Mouse (Mus musculus) heart, postnatal 25 days (tissue): ENCODE measurements around the gene Plxdc1. TPM values are rescaled to one million over a fixed set of nuclear protein-coding genes. Genes with fewer than 3 reads are reported as not detected.

Experiments
- DNase-seq: peaks from one replicate; pipeline ENCODE4 v3.0.0; 2022; ENCODE audit warnings: low spot score
- intact Hi-C: fragments of 180-260 bp; cut with DNase I; formaldehyde crosslinking; loops from one replicate; pipeline ENCODE4 v1.15.1; 2025
- total RNA-seq, 2 experiments: library from RNA; stranded (reverse); gene quantifications; 2 replicates each; pipeline ENCODE4 v1.2.3; 2021

Plxdc1 gene
- total RNA-seq, 2 experiments from 2014 or later: 5.4 to 6.0 TPM

DNA sequence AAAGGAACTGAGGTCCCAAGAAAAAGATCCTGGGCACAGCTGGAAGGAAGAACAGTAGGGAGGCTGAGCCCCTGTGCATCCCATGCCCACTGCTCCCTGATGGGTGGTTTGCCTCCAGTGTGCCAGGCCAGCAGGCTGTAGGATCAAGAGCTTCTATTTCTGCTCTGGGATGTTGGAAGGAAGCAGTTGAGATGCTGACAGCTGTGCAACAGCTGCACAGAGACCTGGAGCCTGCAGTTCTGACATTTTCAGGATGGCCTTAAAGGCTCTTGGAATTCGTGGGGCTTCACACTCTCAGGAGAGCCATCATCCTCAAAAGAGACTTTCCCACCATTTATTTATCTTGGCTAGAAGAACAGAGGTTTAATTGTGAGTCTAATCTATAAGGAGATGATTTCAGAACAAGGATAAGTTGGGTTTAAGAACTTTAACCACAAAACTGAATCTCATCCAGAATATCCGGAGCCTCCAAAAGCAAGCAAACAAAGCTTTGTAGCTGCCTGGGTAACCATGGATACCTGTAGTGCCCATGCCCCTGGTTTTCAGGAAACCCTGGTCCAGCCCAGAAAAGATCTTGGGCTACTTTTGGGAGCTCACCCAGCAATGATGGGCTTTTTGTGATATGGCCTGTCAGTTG lies 48.7 kb downstream of the Plxdc1 start:
- DNase-seq: no peak
- intact Hi-C loops: loop anchor here (2.0 kb wide), 1 partner anchor 47 kb away; no protein-coding TSS in a partner anchor

DNA sequence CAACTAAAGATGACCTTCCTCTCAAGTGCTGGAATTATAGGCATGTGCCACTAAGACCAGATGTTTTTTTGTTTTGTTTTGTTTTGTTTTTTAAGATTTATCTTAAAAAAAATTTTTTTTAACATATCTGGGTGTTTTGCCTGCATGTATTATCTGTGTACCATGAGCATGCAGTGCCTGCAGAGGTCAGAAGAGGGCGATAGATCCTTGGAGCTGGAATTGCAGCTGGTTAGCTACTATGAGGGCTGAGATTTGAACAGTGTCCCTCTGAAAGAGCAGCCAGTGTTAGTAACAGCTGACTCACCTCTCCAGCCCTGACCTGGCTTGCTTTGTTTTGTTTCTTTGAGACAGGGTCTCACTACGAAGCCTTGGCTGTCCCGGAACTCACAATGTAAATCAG lies 49.5 kb downstream of the Plxdc1 start:
- DNase-seq: no peak
- intact Hi-C loops: no loop called here

DNA sequence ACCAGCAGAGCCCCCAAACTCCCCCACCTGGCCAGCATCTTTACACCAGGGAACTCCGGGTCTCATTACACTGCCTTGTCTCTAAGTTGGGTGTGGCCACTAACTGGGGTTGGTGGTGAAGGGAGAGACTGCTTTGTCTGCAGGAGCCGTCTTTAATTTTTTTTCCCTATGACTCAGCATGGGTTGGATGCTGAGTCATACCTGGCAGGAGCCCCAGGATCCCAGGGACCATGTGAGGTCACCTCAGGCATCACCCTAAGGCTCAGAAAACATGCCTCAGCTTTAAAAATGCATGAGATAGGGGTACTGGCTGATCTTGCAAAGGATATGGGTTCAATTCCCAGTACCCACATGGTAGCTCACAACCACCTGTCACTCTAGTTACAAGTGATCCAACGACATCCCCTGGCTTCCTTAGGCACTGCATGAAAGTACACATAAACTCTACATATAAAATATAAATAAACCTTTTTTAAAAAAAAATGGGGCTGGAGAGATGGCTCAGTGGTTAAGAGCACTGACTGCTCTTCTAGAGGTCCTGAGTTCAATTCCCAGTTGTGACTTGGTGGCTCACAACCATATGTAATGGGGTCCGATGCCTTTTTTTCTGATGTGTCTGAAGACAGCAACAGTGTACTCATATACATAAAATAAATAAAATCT lies 50.2 kb downstream of the Plxdc1 start:
- intact Hi-C loops: no loop called here
- no peak for DNase-seq

DNA sequence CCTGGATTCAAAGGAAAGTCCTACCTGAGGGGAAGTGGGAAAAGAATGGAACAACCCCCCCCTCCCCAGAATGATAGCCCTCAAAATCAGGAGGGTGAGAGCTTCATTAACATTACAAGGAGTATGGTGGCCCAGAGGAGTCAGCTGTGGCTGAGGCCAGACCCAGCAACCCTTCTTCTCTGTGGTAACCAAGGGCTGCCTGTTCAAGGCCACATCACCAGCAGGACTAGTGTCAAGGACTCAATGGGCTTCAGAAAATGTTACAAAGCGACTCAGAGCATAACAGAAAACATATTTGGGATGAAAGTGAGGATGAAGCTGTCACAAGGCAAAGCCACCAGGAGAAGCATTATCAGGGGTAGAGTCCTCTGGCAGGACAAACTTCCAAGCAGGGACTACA lies 52.7 kb downstream of the Plxdc1 start:
- intact Hi-C loops: no loop called here
- no peak for DNase-seq

DNA sequence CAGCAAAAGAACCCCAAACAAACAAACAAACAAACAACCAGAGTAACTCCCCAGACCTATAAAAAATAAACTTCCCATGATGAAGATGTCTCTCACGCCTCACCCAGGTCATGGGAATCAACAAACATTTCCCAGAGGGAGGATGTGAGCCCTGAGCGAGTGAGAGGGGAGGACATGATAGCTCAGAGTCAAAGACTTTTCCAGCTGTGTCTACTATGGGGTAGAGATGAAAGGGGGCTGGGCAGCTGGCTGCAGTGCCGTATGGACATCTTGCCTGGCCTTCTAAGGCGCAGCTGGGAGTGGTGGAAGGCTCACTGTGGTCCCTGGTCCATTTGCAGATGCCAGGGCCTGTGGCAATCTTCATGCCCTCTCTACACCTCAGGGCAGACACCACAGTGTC lies 57.3 kb downstream of the Plxdc1 start:
- no peak for DNase-seq
- intact Hi-C loops: no loop called here

DNA sequence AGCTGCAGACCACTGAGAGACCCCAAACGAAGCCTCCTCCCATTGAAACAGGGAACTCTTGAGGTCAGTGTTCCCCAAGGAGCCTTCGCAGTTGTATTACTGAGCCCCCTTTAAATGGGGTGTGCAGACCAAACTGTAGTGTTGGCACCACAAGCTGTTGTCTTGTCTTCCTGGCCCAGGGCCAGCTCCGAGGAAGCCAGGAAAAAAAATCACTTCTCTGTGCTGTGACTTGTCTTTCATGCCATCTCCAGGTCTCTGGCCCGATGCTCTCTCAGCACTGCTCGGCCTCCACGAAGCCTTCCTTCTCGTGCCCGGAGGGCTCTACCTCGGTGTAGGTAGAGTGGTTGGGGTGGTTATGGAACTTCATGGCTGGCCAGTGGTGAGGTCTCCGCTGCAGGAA lies 62.0 kb downstream of the Plxdc1 start:
- intact Hi-C loops: no loop called here
- no peak for DNase-seq

DNA sequence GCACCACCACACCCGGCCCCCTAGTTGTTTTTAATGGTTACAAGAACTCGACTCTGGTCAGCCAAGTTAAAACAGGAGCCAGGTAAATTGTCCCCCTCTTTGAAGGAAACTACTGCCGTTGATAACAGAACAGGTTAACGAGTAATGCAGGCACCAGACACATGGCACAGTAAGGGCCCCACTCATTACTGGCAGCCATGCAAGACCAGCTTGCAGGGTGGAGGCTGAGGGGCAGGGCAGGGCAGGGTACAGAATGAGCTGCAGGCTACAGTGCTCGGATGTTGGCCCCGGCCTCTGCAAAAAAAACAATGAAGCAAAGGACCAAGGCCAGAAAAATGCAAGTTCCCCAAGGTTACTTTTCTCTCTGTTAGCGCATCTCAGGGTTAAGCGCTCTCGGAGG lies 62.6 kb downstream of the Plxdc1 start:
- DNase-seq: no peak
- intact Hi-C loops: no loop called here

DNA sequence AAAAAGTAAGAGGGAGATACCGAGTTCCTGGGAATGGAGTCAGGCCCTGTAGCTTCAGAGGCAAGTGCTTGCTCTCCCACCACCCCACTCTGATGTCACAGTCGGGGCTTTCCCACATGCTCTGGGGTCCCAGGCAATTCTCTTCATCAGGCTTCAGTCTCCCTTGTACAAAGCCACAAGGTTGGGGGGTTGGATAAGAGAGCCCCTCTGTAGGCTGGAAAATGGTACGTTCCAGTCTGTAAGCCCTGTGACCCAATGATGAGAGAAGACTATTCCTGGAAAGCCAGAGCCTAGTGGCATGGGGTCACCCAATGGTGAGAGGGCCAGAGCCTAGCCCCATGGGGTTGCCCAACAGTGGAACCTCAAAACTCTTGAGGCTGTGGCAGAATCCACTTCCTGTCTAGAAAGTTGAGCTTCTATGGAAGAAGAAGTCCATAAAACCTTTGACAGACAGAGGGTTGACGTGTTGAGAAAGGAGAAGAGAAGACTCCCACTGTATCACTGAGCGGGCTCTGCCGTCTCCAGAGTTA lies 70.2 kb downstream of the Plxdc1 start:
- intact Hi-C loops: no loop called here
- no peak for DNase-seq

DNA sequence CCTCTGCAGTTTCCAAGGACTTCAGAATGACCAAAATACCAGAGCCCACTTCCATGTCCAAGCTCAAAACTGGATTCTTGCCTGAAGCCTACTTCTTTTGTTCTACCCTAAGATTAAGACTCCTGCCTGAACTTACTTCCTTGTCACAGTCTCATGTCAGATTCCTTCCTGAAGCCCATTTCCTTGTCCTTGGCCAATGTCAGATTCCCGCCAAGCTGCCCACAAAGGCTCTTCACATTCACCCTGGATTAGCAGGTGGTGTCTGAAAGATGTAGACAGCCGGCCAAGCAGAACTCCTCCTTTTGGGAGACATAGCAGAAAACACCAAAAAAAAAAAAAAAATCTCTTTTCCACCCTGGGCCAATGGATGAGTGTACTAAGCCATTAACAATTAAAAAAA lies 70.8 kb downstream of the Plxdc1 start:
- DNase-seq: no peak
- intact Hi-C loops: no loop called here

DNA sequence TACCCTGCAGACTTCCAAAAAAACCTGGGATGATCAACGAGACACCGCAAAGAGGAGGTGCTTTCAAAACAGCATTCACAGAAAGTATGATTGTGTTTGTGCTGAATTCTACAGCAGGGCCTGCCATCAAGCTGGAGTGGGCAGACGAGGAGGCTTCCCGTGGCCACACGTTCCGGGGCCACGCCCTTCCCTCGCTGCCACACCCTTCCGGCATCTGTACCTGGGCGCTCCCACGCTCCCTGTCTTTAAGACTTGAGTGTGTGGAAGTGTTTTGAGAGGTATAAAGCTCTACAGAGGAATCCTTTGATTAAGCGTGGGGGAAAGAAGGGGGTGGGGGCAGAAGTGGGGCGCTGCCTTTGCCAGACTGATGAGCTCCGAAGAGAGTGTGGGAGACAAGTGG lies 73.1 kb downstream of the Plxdc1 start:
- intact Hi-C loops: no loop called here
- no peak for DNase-seq

DNA sequence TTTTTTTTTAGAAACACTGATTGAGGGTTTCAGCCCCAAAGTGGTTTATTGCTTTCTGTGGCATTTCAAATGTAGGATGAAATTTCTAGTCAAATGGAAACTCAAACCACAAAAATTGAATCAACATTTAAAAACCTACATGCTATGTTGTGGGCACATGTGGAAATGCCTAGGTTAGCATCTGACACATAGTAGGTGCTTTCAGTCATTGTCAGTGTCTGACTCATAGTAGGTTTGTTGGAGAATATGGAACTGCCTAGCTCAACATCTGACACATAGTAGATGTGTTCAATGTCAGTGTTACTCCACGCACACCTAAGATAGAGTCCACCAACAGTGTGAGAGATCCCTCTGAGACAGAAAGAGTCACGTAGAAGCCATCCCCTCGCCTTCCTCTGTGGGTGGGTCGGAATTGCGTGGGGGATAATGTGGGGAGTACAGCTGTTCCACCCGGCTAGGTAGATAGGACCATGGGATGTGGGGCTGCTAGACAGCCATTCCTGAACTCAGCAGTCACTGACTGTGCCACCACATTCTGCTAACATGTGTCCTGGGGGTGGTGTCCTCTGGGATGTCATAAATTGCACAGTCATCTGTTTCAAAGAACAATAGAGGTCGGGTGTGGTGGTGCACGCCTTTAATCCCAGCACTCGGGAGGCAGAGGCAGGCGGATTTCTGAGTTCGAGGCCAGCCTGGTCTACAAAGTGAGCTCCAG lies 77.5 kb downstream of the Plxdc1 start:
- intact Hi-C loops: no loop called here
- DNase-seq: no peak

DNA sequence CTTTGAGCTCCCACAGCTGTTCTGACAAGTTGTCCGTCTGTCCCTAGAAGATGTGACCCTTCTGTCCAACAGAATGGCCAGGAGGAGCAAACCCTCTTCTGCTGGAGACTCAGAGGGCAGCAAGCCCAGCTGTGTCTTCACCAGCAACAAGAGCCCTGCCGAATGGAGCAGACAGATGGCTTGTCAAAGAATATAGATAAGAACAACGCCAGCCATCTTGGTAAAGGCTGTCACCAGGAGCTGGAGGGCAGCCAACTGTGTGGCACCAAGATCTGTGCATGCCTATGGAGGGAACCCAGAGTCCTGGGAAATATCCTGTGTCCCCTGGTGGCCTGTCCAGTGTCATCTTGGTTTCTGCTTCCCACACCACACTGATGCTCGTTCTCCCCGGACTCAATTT lies 78.3 kb downstream of the Plxdc1 start:
- DNase-seq: no peak
- intact Hi-C loops: no loop called here

DNA sequence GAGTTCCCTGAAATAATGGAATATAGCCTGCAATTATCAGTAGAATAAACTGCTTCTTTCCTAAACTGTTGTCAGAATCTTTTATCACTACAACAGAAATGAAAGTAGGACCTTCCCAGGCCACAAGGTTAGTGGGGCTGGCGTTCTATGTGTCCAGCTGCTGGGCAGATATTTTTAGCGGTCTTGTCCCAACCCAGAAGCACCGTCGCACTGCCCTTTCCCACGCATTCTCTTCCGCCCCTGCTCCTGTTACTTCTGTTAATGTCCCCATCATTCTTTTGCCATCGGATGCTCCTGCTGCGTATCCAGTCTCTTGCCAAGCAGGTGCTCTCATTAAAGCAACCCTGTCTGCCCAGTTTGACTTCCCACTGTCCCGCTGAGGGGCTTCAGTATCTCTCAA lies 79.3 kb downstream of the Plxdc1 start:
- DNase-seq: no peak
- intact Hi-C loops: no loop called here

DNA sequence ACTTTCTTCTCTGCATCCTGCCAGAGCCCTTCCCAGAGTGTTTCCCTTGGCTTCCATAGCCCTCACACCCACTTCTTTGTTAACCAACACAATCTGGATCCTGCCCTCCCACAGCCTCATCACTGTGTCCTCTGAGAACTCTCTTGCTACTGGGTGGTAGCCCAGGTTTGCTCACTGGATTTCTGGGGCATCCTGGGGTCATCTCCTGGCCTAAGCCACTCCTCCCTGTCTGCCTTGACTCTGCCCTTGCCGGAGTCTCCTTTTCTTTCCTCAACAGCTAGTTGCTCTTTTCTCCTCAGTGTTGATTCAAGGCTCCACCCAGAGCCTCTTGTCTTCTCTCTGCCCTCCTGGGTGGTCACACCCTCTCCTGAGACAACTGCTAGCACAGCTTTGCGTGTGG lies 80.3 kb downstream of the Plxdc1 start:
- intact Hi-C loops: no loop called here

DNA sequence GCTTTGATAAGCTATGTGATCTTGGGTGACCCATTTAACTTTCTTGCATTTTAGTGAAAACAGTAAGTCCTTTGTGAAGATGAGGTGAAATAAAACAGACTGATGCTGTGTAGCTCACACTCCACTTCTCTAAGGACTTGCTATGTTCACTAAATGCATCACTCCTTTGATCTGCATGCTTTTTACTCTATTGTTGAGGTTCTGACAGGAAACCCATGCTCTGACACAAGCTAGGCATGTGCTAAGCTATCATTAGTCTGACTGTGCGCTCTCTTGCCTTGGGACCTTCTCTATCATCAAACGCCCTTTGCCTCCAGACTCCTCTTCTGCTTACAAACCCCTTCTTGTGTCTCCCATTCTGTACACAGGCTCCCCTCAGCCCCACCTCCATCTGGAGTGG lies 80.7 kb downstream of the Plxdc1 start:
- intact Hi-C loops: no loop called here
- DNase-seq: no peak

More for the DNA sequence above, 80.3 kb downstream of the Plxdc1 start:
- DNase-seq: no peak

DNA sequence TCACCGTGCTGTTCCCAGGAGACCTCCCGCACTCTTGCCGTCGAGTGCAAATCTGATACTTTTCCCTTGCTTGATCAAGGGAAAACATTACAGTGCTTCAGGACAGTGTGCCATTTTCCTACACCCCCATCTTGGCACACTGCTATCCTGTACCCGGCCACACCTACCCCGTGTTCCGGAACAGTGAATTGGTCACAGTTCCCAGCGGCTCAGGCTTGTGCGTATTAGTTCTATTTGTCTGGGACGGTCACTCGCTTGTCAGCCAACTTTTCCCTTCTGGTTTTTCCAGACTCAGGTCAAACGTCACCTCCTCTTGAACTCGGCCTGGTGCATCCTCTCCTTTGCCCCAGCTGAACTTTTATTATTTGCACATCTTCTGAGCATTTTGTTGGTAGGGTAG lies 81.4 kb downstream of the Plxdc1 start:
- intact Hi-C loops: no loop called here
- no peak for DNase-seq

DNA sequence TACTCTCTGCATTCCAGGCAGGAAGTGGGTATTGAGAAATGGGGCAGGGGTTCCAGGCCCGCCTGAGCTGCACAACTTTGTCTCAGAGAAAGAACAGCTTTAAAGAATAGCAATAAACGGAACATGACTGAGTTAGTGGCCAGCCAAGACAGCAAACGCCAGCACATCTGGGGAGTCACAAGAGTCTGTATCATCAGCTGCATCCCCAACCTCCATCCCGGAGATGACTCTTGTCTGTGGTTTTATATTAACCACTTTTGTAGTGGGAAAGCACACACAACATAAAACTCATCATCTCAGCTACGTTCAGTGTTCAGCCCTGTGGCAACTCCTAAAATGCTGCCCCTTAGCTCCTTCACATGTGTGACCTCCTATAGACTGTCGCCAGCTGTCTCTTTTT lies 84.4 kb downstream of the Plxdc1 start:
- no peak for DNase-seq
- intact Hi-C loops: no loop called here

DNA sequence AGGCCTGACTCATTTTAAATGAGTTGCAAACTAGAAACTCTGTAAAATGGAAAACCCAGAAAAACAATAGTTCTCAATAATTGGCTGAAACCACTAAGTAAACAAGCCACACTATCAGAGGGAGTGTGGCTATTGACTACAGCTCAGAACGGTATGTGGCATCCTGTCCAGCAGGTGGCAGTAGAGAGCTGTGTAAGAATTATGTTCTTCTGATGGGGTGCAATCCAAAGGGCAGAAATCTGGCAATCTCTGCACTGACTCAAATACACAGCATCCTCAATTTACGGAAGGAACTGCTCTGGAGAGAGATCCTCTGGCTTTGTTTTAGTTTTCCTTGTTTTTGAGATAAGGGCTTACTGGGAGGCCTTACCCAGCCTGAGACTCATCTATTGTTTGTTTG lies 86.4 kb downstream of the Plxdc1 start:
- intact Hi-C loops: loop anchor here (1.0 to 5.0 kb wide), 3 partner anchors 87 to 175 kb away; no protein-coding TSS in a partner anchor
- peak; percentile 78 for DNase-seq

DNA sequence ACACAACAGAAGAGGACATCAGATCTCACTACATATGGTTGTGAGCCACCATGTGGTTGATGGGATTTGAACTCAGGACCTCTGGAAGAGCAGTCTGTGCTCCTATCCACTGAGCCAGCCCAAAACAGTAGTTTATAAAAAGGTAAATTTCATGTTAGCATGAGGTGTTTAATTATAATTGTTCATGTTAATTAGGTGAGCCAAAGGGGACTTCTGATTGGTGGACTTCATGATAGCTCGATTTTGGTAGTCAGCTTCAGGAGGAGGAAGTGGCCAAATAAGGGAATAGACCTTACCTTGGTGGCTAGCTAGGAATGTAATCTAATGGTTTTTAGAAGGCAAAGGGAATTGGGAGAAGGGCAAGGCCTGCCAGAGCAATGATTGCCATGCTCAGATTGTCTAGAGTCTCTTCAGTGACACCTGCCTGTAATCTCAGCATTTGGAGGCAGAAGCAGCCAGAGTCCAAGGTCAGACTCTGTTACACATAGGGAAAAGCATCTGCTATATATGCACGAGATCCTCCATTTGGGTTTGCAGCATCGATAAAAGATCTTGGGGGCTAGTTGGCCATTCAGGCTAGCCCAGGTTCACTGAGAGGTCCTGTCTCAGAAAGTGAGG lies 88.6 kb downstream of the Plxdc1 start:
- DNase-seq: no peak
- intact Hi-C loops: loop anchor here (5.0 kb wide), 1 partner anchor 105 kb away; no protein-coding TSS in a partner anchor

DNA sequence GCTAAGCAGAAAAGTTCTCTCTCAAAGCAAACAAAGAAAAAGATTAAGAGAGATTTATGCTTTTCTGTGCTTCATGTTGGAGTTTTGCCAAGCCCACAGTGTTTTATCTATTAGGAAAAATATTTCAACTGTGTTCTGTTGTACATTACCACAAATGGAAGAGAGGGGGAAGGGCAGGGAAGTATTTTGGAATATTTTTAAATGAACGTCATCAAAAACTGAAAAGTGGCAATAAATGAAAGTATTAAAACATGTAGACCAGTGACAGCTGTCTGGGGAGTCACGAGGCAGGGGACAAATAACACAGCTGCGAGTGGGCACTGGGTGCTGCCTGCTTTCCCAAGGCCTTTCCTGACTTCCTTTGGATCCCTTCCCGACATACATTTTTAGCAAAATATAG lies 89.6 kb downstream of the Plxdc1 start:
- intact Hi-C loops: loop anchor here (5.0 kb wide), 1 partner anchor 106 kb away; no protein-coding TSS in a partner anchor
- DNase-seq: no peak

DNA sequence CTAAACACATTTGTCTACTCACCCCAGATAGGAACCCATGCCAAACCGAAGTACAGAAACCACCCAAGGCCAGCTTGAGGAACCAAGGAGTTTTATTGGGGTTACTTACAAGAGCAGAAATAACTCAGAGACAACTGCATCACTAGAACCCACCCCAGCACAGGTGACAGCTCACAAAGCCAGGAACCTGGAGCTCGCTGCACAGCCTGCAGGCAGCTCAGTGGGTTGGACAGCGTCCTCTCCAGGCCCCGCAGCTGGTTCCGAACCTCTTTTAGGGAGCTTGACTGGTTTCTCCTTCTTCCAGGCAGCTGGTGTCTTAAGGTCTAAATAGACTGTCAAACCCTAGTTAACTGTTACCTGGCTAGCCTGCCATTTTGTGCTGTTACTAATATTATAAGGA lies 94.4 kb downstream of the Plxdc1 start:
- intact Hi-C loops: no loop called here
- no peak for DNase-seq
